Mouse (Mus musculus) urinary bladder, postnatal 4 days (tissue): ENCODE data around the gene Casc4.
A peak's percentile ranks its signal among the peaks of the same experiment; 100 is the strongest.
"Not testable (repeated sequence)": the region's sequence is repeated elsewhere in the genome, so short reads cannot be mapped to it uniquely, and the experiment has no call there.

Source experiments
- DNase-seq, 2 experiments: peaks; one replicate each; pipeline ENCODE4 v3.0.0; 2021 to 2022; ENCODE audit warnings: low spot score in 2 of 2

Casc4 gene

GRCm38 (mm10) chr2:121916047-121916970, 49.5 kb downstream of the Casc4 start:
- DNase-seq, result no peak

- DNase-seq, result not testable (repeated sequence)
Observed at GRCm38 (mm10) chr2:121937624-121938023, 70.9 kb downstream of the Casc4 start.

- DNase-seq, result no peak
Observed at GRCm38 (mm10) chr2:121943364-121943763, 76.6 kb downstream of the Casc4 start.

GRCm38 (mm10) chr2:121954971-121955656, 88.3 kb downstream of the Casc4 start:
- no peak for DNase-seq

GRCm38 (mm10) chr2:121955765-121956223, 89.0 kb downstream of the Casc4 start, which contains the start of the genes Ctdspl2 and Mageb3:
TSS of gene Ctdspl2 (plus strand) at chr2:121956001.
TSS of gene Mageb3 (minus strand) at chr2:121956092.
- peak; percentile 95 to 97 for DNase-seq

- DNase-seq, result peak; percentile 93 to 96
Observed at GRCm38 (mm10) chr2:121956224-121957018, 89.7 kb downstream of the Casc4 start.

- no peak for DNase-seq
Observed at GRCm38 (mm10) chr2:121957216-121957792, 90.5 kb downstream of the Casc4 start.
